Mouse (Mus musculus) lung, postnatal 14 days (tissue): ENCODE measurements around the gene Itga3.

Experiments used
- DNase-seq: peaks from one replicate; pipeline ENCODE4 v3.0.0; 2021

Gene Itga3

GRCm38 (mm10) chr11:95002705-95003104 is 73.9 kb downstream of the Itga3 start:
- DNase-seq = no peak

DNA sequence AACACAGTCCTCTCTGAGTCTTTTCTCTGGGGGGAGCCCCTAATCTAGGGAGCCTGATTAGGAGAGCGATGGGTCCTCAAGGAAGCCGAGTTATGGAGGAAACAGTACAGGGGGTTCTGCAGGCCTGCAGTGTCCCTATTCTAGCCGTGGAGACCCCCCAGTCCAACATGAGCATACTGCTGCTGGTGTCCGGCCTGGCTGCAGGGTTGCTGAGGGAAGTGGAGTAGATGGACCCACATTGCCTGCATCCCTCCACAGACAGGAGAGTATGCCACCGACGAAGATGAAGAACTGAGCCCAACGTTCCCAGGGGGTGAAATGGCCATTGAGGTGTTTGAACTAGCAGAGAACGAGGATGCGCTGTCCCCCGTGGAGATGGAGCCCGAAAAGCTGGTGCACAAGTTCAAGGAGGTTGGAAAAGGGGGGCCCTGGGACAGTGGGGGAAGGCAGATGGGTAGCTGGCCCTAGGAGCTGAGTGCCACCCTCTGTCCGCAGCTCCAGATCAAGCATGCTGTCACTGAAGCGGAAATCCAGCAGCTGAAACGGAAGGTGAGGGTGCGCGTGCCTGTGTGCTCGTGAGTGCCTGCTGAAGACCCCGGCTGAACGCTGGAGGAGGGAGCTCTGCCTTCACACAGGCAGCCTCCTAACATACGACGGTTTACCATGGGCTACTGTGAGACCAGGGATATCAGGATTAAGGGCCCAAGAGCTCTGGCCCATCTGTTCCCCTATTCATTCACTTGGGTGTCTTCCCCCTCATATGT is 74.8 kb downstream of the Itga3 start:
- DNase-seq = no peak

- peak; percentile 79 for DNase-seq
These were observed 75.5 kb downstream of the Itga3 start for GRCm38 (mm10) chr11:95001058-95001457.

- DNase-seq = peak; percentile 71
These were observed 76.1 kb downstream of the Itga3 start for GRCm38 (mm10) chr11:95000548-95000947.

- no peak for DNase-seq
These were observed 76.5 kb downstream of the Itga3 start for GRCm38 (mm10) chr11:95000128-95000527.

- peak; percentile 42 for DNase-seq
These were observed 78.5 kb downstream of the Itga3 start for GRCm38 (mm10) chr11:94998041-94998531.

GRCm38 (mm10) chr11:94997596-94997995 is 79.0 kb downstream of the Itga3 start:
- DNase-seq = peak; percentile 23

DNA sequence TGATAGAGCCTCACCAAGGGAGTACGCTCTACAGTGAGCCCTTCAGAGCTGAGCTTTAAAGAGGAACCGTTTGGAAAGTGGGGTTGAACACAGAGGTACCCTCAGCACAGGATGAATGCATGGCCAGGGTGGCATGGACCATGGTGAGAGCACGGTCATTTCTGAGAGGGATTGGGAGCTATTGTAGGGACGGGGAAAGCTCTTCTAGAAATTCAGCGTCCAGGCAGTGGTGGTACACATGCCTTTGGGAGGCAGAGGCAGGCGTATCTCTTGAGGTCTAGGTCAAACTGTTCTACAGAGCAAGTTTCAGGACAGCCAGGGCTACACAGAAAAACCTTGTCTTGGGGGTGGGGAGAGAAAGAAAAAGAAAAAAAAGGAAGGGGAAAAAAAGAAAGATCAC is 79.6 kb downstream of the Itga3 start:
- no peak for DNase-seq

GRCm38 (mm10) chr11:94996101-94996500 is 80.5 kb downstream of the Itga3 start:
- DNase-seq = no peak

DNA sequence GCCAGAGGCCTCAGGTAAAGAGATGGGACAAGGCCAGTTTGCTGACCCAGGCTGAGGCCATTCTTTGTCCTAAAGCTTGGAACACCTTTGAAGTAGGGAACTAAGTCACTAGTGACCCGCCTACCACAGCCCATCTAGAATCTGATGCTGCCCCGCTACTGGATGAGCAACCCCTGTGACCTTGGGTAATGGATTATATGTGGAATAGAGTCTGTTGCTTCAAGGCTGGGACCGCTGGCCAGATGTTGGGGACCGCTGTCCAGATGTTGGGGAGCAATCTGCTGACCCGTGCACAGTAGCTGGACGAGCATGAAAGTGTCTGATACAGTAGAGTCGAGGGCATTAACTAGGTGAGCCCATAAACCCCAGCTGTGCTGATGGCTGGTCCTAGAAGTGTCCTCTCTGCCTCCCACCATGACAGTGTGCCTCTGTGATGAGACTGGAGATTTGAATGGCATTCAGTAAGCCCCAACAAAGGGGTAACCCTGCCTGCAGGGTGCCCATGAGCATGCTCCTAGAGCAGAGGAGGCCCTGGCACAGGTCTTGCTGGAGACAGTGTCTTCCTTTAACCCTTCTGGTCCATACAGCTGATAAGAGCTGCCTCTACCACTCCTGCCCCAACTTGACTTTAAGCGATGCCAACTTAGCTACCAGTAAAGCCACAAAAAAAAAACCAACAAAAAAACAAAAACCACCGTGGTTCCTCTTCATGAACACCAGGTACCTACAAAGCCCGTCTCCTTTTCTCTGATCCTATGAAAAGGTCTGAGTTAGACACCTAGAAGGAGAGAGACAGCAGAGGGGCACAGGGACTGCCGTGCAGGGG is 81.4 kb downstream of the Itga3 start:
- no peak for DNase-seq
